Mouse (Mus musculus) adrenal gland, postnatal 36 days (tissue): ENCODE data around the gene Rab29. TPM values are rescaled to one million over a fixed set of nuclear protein-coding genes. Genes with fewer than 3 reads are reported as not detected.
"Not testable (repeated sequence)": the region's sequence is repeated elsewhere in the genome, so short reads cannot be mapped to it uniquely, and the experiment has no call there.

Experiments used
- DNase-seq, 2 experiments: peaks; one replicate each; pipeline ENCODE4 v3.0.0; 2021; ENCODE audit warnings: mixed read lengths in 1 of 2
- total RNA-seq, 2 experiments: library from RNA; stranded (reverse); gene quantifications; 2 replicates each; pipeline ENCODE4 v1.2.3; 2021

Rab29 gene
- total RNA-seq, 2 experiments from 2014 or later: 16.1 to 23.0 TPM

DNA sequence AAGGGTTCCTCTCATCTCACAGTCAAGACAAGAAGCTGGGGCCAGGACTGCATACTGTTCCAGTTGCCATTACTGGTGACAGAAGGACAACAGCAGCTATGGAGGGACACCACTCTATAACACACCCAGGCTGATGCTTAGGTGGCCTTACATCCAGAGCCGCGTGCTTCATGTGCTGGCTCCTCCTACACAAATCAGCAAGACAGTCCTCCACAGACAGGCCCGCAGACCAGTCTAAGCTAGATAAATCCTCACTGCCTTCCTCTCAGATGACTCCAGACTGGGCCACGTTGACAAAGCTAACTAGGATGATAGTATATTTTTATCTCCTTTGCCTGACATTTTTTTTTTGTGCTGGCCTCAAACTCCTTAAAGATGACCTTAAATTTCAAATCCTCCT, 5.2 kb upstream of the Rab29 start:
- DNase-seq: no peak

GRCm38 (mm10) chr1:131865596-131865995, 1.4 kb upstream of the Rab29 start:
- DNase-seq: no peak

DNA sequence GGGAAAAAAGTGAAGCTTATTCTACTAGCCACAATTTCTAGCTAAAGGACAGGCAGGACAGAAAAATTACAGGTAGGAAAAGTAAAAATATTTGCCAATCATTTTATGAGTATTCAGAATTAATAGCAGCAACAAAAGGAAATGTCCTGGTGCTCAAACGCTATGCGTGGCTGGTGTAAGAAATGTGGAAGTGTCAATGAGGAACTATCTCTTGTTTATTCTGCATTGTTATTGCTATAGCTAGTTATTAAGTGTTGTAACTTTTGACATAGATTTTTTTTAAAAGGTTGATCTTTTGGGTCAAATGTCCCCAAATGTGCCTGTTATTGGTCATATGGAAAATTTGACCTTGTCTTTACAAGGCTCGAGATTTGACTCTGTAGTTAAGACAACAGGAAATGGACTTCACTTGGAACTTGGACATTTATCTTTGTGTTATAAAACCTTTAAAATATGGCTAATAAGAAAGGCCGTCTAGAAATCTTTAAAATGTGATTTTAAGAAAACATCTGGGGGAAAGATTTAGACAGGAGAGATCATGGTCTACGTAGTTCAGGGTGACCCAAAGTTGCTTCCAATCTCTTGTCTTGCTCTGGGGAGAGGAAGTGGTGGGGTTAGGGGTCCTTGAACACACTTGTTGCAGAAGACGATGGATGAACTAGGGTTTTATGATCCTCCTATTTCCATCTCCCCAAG, 572 bp upstream of the Rab29 start:
- DNase-seq: no peak

DNA sequence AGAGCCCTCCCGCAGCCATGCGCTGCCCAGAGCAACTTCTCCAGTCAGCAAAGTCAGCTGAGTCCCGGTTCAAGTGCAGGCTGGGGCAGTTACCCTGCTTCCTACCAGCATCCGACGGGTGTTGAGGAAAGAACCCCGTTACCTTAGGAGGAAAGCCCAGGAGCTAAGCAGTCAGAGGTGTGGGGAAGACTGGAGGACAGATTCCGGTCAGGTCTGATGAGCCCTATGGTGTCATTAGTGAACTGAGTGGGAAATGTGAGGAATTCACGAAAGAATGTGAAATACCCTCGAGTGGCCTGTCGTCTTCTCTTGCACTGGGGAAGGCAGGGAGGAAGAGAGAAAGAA, 894 bp downstream of the Rab29 start:
- peak; percentile 16 to 21 for DNase-seq

DNA sequence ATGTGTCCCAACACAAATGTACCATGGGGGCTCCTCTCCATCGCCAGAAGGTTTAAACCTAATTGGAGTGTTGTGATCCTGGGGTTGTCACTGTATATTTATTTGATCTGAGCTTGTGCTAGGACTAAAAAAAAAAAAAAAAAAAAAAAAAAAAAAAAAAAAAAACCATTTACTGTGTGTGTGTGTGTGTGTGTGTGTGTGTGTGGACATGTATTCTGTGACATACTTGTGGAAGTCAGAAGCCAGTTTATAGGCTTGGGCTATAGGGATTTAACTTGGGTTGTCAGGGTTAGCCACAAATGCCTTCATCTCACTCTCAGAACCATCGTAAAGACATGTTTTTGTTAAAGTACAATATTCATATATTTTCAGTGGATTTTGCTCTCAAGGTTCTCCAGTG, 2.5 kb downstream of the Rab29 start:
- DNase-seq: no peak

DNA sequence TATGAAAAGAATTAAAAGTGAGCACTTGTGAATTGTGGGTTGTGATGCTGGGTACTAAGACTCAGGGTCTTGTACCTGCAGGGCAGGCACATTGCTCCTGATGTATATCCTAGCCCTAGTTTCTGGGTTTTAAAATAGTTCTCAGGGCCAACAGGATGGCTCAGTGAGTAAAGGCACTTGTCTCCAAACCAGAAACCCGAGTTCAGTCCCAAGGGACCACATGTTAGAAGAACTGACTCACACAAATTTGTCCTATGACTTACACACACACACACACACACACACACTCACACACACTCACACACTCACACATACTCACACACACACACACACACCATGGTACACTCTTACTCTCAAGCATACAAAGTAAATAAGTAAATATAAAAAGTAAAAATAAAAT, 5.8 kb downstream of the Rab29 start:
- DNase-seq: no peak

- no peak for DNase-seq
Observed at GRCm38 (mm10) chr1:131879816-131880215, 12.8 kb downstream of the Rab29 start.

DNA sequence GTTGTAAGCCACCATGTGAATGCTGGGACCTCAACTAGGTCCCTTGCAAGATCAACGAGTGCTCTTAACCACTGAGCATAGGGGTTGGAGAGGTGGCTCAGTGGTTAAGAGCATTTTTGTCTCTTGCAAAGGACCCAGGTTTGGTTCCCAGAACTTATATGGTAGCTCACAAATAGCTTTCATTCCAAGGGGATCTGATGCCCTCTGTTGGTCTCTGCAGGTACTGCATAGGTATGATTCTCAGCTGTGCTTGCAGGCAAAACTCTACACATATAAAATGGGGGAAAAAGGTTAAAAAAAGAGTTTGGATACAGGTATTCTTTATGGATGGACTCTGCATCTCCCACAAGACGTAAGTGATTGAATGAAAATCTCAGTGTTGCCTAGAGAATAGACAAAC, 15.8 kb downstream of the Rab29 start:
- peak; percentile 34 to 50 for DNase-seq

GRCm38 (mm10) chr1:131886173-131886572, 19.1 kb downstream of the Rab29 start:
- no peak for DNase-seq

- DNase-seq: no peak
Observed at GRCm38 (mm10) chr1:131886641-131887040, 19.6 kb downstream of the Rab29 start.

DNA sequence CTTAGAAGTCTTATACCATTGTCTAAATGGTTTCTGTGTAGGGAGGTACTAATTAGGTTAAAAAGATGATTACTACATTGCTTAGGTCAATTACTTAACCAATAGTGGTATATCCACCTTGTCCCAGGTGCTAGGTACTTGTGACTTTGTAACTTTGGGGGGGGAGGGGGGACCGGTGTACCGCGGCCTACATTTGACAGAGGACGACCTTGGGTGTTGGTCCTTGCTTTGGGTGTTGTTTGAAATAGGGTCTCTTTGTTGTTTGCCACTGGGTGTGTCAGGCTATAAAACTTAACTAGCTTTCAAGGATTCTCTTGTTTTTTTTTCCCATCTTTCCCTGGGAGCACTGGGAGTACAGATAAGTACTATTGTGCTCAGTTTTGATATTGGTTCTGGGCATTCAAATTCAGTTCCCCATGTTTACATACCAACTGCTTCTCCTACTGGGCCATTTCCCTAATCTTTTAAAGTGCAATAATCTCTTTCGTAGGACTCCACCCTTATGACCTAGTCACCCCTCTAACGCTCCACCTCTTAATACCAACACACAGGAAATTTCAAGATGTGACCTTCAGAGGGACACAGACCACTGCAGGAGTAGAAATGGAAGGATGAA, 23.1 kb downstream of the Rab29 start:
- DNase-seq: no peak

DNA sequence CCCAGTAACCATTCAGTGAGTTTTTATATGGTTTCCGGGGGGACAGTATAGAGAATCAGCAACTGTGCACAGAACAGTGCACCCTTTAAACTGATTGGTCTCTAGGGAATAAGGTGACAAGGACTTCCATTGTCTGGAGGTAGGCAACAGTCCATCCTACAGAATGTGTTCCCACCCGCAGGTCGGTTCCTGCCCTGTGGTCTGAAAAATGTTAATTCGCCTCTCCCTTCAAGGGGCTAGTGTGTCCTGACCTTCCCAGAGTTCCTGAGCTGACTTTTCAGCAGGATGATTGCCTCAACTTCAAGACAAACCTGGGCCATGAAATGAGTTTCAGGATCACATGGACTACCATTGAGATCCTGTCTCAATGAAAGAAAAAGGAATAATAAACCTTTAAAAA, 24.4 kb downstream of the Rab29 start:
- DNase-seq: no peak

DNA sequence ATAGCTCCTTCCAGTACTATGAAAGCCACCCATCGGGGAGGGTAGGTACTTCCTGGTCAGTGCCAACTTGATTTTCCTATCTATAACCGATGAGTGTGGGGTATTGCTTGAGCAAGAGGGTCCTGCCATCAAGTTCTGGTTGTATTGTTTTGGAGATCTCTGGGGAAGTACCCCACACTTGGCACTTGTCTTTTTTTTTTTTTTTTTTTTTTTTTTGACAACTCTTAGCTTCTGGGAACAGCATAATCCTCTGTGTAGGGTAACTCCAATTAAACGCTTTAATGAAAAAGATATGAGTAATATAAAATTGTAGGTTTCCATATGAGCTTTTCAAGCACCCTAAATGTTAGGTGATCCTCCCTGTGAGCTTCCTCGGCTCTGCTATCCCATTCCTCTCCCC, 35.7 kb downstream of the Rab29 start:
- no peak for DNase-seq

- DNase-seq: no peak
Observed at GRCm38 (mm10) chr1:131903251-131903650, 36.2 kb downstream of the Rab29 start.

DNA sequence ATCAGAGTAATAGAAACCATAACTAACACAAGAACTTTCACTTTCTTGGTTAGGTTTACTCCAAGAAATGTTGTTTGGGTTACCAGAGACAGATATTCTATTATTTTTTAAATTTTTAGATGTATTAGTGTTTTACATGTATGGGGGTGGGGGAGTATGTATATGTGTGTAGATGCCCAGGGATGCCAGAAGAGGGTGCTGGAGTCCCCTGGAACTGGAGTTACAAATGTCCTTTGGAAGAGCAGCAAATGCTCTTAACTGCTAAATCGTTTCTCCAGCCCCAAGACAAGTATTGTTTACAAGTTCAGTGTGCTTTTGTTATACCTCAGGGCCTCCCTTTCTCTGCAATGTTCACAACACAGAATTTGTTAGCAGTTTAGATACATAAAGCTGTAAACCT, 38.5 kb downstream of the Rab29 start:
- peak; percentile 36 to 53 for DNase-seq

GRCm38 (mm10) chr1:131908456-131908855, 41.4 kb downstream of the Rab29 start:
- DNase-seq: no peak

- not testable (repeated sequence) for DNase-seq
Observed at GRCm38 (mm10) chr1:131909236-131909635, 42.2 kb downstream of the Rab29 start.

DNA sequence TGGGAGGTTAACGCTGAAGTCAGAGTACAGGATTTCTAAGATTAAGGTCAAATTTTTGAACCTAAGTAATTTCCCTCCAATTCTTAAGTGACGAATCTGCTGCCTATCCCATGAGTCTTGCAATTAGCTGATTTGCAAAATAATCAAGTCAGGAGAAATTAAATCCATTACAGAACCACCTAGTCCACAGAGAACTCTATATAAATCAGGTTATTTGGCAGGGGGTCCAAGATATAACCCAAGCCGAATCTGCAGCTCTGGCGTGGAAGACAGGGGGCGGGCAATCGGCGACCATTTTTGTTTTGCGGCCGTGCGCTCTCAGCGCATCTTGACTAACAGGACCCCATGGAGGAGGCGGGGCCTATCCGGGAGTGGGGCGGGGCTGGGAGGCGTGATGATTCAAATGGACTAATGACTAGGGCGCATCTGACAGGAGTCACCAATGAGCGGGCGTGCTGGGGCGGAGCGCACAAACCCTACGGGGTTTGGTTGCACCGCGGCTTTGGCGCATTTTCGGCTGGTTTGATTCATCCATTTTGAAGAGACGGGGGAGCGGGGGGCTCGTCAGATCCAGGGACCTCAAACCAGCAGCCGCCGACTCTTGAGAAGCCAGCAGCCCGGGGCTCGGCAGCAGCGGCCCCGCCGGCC, 43.1 kb downstream of the Rab29 start, which contains the start of gene Nucks1:
Nucks1 (plus strand) TSS at position 534 of the 648 bp plus-strand sequence.
- DNase-seq: peak; percentile 99 to 100

DNA sequence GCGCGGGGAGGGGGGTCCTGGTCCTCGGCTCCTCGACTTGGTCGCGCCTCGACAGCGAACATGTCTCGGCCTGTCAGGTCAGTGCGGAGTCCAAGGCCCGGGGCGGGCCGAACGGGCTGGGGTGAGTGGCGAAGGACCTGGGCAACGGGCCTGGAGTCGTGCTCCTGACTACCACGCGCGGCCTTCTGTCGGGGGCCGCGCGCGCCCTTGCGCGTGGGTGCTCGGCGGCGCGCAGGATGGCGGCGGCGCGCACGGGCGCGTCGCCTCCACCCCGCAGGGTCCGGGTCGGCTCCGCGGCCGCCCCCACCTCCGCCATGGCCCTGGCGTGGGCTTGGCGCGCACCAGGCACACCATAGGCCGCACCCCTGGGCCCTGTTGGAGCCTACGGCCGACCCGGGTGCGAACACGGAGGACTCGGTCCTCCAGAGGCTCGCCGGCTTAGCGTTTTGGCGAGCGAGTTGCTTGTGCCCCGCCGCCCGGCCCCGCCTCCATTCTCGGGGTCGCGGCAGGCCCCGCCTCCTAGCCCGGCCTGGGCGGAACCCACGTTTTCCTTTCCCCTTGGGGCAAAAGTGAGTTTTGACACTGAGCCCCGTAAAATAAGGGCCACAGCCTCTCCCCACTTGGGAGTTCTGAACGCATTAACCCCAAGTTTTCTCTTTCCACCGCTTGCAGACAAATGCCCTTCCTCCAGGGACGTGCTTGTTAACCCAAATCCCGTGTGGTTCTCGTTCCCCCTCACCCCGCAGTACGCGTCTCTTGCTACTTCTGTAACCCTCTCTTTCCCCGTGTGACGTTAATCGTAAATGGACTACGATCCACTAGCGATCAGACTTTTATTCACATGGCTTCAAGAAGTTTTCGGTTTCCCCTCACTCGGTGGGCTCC, 43.9 kb downstream of the Rab29 start:
- DNase-seq: peak; percentile 91 to 94

DNA sequence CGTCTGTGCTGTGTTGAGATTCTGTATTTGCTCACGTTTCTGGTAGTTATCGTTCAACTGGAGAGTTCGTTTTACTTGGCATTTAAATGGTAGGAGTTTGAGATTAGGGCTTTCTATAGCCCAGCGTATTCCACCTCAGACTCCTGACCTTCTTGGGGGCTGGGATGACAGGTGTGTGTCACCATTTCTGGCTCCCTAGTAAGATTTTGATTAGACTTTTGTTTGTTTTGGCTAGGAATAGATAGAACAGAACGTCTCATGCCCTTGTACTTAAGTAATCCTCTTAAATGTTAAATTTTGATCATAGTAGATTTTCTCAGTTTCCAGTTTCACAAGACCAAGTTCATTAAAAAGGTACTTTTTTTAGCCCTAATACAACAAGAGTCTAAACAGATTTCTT, 50.6 kb downstream of the Rab29 start:
- peak; percentile 28 to 42 for DNase-seq

- DNase-seq: no peak
Observed at GRCm38 (mm10) chr1:131919052-131919451, 52.0 kb downstream of the Rab29 start.

DNA sequence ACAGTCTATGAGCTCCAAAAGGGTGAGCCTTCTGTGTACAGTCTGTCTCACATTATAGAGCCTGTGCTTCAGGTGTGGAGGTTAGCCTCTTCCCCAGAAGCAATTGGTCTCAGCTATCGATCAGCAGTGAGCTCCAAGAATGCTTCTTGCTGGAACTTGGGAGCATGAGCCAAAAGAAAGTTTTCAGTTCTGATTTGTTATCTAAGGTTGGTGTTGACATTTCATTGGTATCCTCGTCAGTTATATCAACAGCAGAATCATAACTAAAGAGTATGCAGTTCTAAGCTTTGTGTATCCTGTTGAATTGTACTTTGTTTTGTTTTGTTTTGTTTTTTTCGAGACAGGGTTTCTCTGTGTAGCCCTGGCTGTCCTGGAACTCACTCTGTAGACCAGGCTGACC, 55.1 kb downstream of the Rab29 start:
- no peak for DNase-seq
